Mouse (Mus musculus): ENCODE data around the gene Cyp4f39. TPM values are rescaled to one million over a fixed set of nuclear protein-coding genes. Genes with fewer than 3 reads are reported as not detected.
A peak's percentile ranks its signal among the peaks of the same experiment; 100 is the strongest.

The Cyp4f39 gene
- 0.28 and 0.40 TPM in 2 replicates for polyA plus RNA-seq (2015; fragmentation: Nextera tagmentation; extraction: Ambion mirVana)

DNA sequence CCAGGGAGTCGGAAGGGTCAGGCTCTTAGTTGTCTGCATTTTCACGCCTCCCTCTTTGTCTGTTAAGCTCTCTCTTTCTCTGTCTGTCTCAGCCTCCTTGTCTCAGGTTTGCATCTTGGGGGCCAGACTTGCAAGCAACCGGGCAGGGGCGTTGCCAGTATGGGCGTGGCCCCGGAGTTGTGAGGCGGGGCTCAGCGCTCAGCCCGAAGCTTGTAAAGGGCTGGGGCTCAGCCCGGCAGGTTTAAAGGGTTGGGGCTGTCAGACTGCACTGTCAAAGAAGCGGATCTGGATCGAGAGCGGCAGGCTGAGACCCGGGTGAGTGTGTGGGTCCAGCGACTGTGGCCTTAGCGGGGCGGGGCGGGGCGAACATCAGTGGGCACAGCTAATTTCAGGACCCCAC is at the start of gene Cyp4f39:
Gene Cyp4f39 (plus strand): TSS at position 242 of the 400 bp plus-strand sequence.
- WGBS, result 0% methylated on average over 19 of the region's 19 CpGs

DNA sequence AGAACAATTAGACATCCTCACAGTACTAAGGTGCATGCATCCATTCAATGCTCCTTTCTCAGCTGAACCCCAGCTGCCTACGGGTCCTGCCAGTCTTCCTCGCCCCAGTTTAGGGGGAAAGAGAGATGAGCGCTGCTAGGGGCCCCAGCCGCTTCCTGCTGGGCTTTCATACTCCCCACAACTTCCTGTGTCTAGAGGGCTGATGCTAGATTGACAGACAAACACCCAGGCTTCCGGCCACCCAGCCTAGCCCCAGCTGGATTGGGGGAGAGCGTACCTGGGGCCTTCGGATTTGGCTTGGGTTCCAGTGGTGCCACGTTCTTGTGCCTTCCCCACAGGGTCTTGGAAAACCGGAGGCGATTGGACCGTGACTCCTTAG is 49.8 kb upstream of the Cyp4f39 start:
- Histone ChIP-seq H3K4me2 (ENCODE audit: low read length) (no peak overlapping the region), H3K9ac (replicated peaks; ENCODE audit: low read depth, low read length) (no peak overlapping the region), H3K27ac (ENCODE audit: low read length) (no peak overlapping the region), H3K4me3 (replicated peaks; ENCODE audit: low read length) (no peak overlapping the region), H3K27me3 (replicated peaks; ENCODE audit: control insufficient read depth, insufficient read depth, low read length) (peaks cover 14% of the 10 kb centered on the region), H3K9me3 (ENCODE audit: control insufficient read depth, low read length) (no peaks in the 10 kb centered on the region), H3K36me3 (ENCODE audit: control insufficient read depth, insufficient read depth) (no peaks in the 10 kb centered on the region), H3K4me1 (replicated peaks; ENCODE audit: control insufficient read depth, insufficient read depth, low read length) (no peaks in the 10 kb centered on the region)
- no peak for ATAC-seq
- 70% methylated on average over 11 of the region's 11 CpGs for WGBS

More for the DNA sequence above, at the start of gene Cyp4f39:
- Histone ChIP-seq H3K27ac (ENCODE audit: low read length) (no peak within 1 kb of the TSS), H3K4me1 (replicated peaks; ENCODE audit: control insufficient read depth, insufficient read depth, low read length) (peaks cover 6% of the 10 kb centered on the region; the same call in 1 of the 2 replicates), H3K9ac (replicated peaks; ENCODE audit: low read depth, low read length) (0 out of 2 replicates have a peak within 1 kb of the TSS, but pooled peaks have one; percentile 19), H3K9me3 (ENCODE audit: control insufficient read depth, low read length) (no peaks in the 10 kb centered on the region), H3K27me3 (replicated peaks; ENCODE audit: control insufficient read depth, insufficient read depth, low read length) (peaks cover 10% of the 10 kb centered on the region), H3K4me2 (ENCODE audit: low read length) (peak within 1 kb of the TSS; percentile 50), H3K36me3 (ENCODE audit: control insufficient read depth, insufficient read depth) (no peaks in the 10 kb centered on the region), H3K4me3 (replicated peaks; ENCODE audit: low read length) (peak within 1 kb of the TSS; percentile 27)
- ATAC-seq, result no peak

DNA sequence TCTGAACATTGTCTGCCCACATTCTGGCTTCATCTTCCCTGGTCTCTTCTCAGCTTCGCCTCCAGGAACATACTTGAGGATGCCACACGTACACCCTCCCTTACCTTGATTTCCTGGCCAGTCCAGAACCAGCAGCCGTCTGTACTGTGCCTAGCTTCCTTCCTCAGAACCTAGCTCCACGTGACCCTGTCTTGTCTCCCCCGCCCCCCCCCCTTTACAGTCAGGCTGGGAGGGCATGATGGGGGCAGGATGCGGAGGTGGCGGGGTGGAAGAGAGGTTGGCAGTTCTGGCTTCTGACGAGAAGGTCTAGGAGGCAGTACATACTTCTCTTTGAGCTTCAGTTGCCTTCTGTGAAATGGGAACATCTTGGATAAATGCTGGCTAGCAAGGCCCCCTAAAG is 49.1 kb upstream of the Cyp4f39 start, which contains the start of gene Rasal3:
Gene Rasal3 (minus strand): TSS at position 167 of the 400 bp plus-strand sequence.
- no peak within 1 kb of the TSS for H3K4me3 ChIP-seq (replicated peaks; ENCODE audit: low read length)
- H3K4me1 ChIP-seq (replicated peaks; ENCODE audit: control insufficient read depth, insufficient read depth, low read length), result no peaks in the 10 kb centered on the region
- WGBS, result 85% methylated on average over 8 of the region's 8 CpGs
- H3K36me3 ChIP-seq (ENCODE audit: control insufficient read depth, insufficient read depth), result no peaks in the 10 kb centered on the region
- H3K27ac ChIP-seq (ENCODE audit: low read length), result no peak within 1 kb of the TSS
- no peak within 1 kb of the TSS for H3K9ac ChIP-seq (replicated peaks; ENCODE audit: low read depth, low read length)
- H3K27me3 ChIP-seq (replicated peaks; ENCODE audit: control insufficient read depth, insufficient read depth, low read length), result peaks cover 7% of the 10 kb centered on the region; the same call in 1 of the 2 replicates
- H3K9me3 ChIP-seq (ENCODE audit: control insufficient read depth, low read length), result no peaks in the 10 kb centered on the region
- H3K4me2 ChIP-seq (ENCODE audit: low read length), result no peak within 1 kb of the TSS
- ATAC-seq, result no peak

DNA sequence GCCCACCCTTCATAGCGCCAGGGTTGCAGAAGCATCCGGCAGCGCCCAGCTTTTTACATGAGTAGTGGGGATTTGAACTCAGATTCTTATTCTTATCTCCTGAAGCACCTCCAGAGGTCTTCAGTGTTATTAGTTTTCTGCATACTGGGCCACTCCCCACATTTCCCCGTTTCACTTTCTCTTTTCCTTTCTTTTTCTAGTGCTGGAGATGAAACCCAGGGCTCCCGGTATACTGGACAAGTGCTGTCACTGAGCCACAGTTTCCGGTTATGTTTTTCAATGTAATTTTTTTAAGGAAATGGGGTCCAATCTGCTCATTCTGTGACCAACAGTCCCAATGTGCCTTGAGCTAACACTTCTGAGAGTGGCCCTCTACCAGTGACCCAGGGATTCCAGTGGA is 40.6 kb upstream of the Cyp4f39 start:
- H3K4me3 ChIP-seq (replicated peaks; ENCODE audit: low read length), result no peak overlapping the region
- 0 out of 2 replicates have a peak, but pooled peaks cover 3% of the 10 kb centered on the region for H3K27me3 ChIP-seq (replicated peaks; ENCODE audit: control insufficient read depth, insufficient read depth, low read length)
- no peak overlapping the region for H3K27ac ChIP-seq (ENCODE audit: low read length)
- no peak for ATAC-seq
- no peaks in the 10 kb centered on the region for H3K4me1 ChIP-seq (replicated peaks; ENCODE audit: control insufficient read depth, insufficient read depth, low read length)
- 88% methylated on average over 6 of the region's 6 CpGs for WGBS
- H3K4me2 ChIP-seq (ENCODE audit: low read length), result no peak overlapping the region
- H3K36me3 ChIP-seq (ENCODE audit: control insufficient read depth, insufficient read depth), result no peaks in the 10 kb centered on the region
- no peaks in the 10 kb centered on the region for H3K9me3 ChIP-seq (ENCODE audit: control insufficient read depth, low read length)
- no peak overlapping the region for H3K9ac ChIP-seq (replicated peaks; ENCODE audit: low read depth, low read length)

DNA sequence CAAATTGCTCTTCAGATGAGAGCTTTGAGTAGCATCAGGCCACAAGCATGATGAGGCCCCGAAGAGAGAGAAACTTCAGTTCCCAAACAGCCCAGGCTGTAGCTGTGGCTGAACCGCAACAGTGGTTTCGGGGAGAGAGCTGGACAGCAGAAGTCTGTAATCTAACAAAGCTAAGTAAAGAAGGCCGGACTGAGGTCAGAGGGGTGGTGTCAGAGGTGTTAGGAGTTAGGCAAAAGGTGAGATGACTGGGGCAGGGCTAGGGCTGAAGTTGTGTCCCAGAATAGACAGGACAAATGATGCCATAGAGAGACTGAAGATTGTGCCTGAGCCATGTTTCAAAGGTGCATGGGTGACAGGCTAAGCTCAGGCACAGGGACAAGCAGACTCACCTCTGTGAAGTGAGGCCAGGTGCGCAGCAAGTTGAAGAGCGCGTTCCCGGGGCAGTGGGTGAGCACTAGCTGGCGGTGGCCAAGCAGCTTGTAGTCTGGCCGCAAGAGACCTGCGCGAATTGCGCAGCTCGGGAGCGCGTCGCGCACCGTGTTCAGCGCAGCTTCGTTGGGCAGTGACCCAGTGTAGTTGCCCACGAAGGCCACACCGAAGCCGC is 37.0 kb upstream of the Cyp4f39 start:
- Histone ChIP-seq H3K27ac (ENCODE audit: low read length) (no peak overlapping the region), H3K4me1 (replicated peaks; ENCODE audit: control insufficient read depth, insufficient read depth, low read length) (no peaks in the 10 kb centered on the region), H3K4me3 (replicated peaks; ENCODE audit: low read length) (no peak overlapping the region), H3K4me2 (ENCODE audit: low read length) (no peak overlapping the region), H3K9ac (replicated peaks; ENCODE audit: low read depth, low read length) (no peak overlapping the region), H3K9me3 (ENCODE audit: control insufficient read depth, low read length) (no peaks in the 10 kb centered on the region), H3K36me3 (ENCODE audit: control insufficient read depth, insufficient read depth) (no peaks in the 10 kb centered on the region), H3K27me3 (replicated peaks; ENCODE audit: control insufficient read depth, insufficient read depth, low read length) (0 out of 2 replicates have a peak, but pooled peaks cover 3% of the 10 kb centered on the region)
- ATAC-seq, result no peak
- 54% methylated on average over 24 of the region's 24 CpGs for WGBS

DNA sequence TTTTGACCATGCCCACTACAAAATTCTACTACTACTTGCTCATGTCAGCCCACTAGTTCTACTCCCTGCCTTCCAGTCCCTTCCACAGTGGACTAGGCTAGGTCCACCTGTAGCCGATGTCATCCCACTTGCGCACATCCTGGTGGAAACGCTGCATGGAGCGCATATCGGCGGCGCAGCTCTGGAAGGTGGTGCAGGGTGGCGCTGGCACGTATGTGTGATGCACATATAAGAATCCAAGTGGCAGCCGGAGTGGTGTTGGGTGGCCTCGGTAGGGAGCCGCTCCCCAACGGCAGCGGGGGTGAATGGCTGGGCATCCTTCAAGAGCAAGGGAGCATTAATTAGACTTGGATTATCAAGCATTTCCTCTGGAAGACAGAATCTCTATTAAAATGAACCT is 35.8 kb upstream of the Cyp4f39 start:
- Histone ChIP-seq H3K4me1 (replicated peaks; ENCODE audit: control insufficient read depth, insufficient read depth, low read length) (no peaks in the 10 kb centered on the region), H3K27me3 (replicated peaks; ENCODE audit: control insufficient read depth, insufficient read depth, low read length) (0 out of 2 replicates have a peak, but pooled peaks cover 3% of the 10 kb centered on the region), H3K36me3 (ENCODE audit: control insufficient read depth, insufficient read depth) (no peaks in the 10 kb centered on the region), H3K9me3 (ENCODE audit: control insufficient read depth, low read length) (no peaks in the 10 kb centered on the region), H3K4me2 (ENCODE audit: low read length) (no peak overlapping the region), H3K4me3 (replicated peaks; ENCODE audit: low read length) (no peak overlapping the region), H3K9ac (replicated peaks; ENCODE audit: low read depth, low read length) (no peak overlapping the region), H3K27ac (ENCODE audit: low read length) (no peak overlapping the region)
- no peak for ATAC-seq
- WGBS, result 94% methylated on average over 14 of the region's 14 CpGs

DNA sequence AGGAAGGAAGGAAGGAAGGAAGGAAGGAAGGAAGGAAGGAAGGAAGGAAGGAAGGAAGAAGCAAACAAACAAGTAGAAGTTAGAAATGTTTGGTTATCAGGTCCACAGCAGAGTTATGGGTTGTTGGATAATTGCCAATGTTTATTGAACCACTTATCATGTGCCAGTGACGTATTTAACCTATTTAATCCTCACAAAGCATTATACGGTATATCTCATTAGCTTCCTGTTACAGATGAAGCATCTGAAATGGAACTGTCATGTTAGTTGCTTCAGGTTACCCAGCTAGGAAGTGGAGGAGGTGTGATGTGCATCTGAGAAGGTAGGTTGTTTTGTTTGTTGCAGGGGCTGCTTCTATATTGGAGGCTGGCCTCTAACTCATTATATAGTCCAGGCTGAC is 32.5 kb upstream of the Cyp4f39 start:
- ATAC-seq, result no peak
- Histone ChIP-seq H3K4me2 (ENCODE audit: low read length) (no peak overlapping the region), H3K9me3 (ENCODE audit: control insufficient read depth, low read length) (no peaks in the 10 kb centered on the region), H3K27ac (ENCODE audit: low read length) (no peak overlapping the region), H3K36me3 (ENCODE audit: control insufficient read depth, insufficient read depth) (no peaks in the 10 kb centered on the region), H3K4me1 (replicated peaks; ENCODE audit: control insufficient read depth, insufficient read depth, low read length) (no peaks in the 10 kb centered on the region), H3K4me3 (replicated peaks; ENCODE audit: low read length) (no peak overlapping the region), H3K9ac (replicated peaks; ENCODE audit: low read depth, low read length) (no peak overlapping the region), H3K27me3 (replicated peaks; ENCODE audit: control insufficient read depth, insufficient read depth, low read length) (0 out of 2 replicates have a peak, but pooled peaks cover 3% of the 10 kb centered on the region)
- 70% methylated on average over 2 of the region's 2 CpGs for WGBS

DNA sequence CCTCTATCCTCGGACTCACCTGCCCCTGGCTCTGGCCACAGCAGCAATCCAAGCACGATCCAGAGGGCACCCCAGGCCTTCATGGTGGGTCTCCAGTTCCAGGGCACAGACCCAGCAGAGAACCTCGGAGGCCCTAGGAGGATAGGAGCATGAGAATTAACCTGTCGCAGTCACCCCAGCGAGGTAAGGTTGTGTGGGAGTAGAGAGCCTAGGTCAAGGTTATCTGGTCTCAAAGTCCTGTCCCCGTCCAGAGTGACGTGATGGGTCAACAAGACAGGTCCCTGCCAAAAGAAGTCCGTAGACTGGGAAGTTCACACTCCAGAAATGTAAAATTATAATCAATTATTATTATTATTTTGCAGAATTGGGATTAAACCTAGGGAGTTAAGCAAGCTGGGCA is 31.7 kb upstream of the Cyp4f39 start:
- no peak overlapping the region for H3K4me2 ChIP-seq (ENCODE audit: low read length)
- ATAC-seq, result no peak
- no peaks in the 10 kb centered on the region for H3K4me1 ChIP-seq (replicated peaks; ENCODE audit: control insufficient read depth, insufficient read depth, low read length)
- no peak overlapping the region for H3K9ac ChIP-seq (replicated peaks; ENCODE audit: low read depth, low read length)
- H3K9me3 ChIP-seq (ENCODE audit: control insufficient read depth, low read length), result no peaks in the 10 kb centered on the region
- 0 out of 2 replicates have a peak, but pooled peaks cover 3% of the 10 kb centered on the region for H3K27me3 ChIP-seq (replicated peaks; ENCODE audit: control insufficient read depth, insufficient read depth, low read length)
- WGBS, result 82% methylated on average over 8 of the region's 8 CpGs
- H3K27ac ChIP-seq (ENCODE audit: low read length), result no peak overlapping the region
- H3K4me3 ChIP-seq (replicated peaks; ENCODE audit: low read length), result no peak overlapping the region
- H3K36me3 ChIP-seq (ENCODE audit: control insufficient read depth, insufficient read depth), result no peaks in the 10 kb centered on the region

DNA sequence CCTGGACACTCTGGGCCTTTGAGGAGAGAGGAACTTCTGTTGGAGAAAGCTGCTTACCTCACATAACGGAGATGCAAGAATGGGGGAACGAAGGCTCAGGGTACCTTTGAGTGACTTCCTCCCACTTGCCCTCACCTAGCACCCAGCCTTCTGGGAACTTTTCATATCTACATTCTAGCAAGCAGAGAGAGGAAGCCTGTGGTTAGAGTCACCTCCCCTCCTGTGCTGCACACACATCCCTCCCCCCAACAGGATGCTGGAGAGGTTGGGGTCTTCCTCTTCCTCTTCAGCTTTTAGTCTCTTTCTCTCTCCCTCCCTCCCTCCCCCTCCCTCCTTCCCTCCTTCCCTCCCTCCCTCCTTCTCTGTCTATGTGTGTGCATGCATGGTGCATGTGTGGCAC is 28.5 kb upstream of the Cyp4f39 start, which contains the start of gene Pglyrp2:
Gene Pglyrp2 (minus strand): TSS at position 134 of the 400 bp plus-strand sequence.
- WGBS, result 87% methylated on average over 2 of the region's 2 CpGs
- Histone ChIP-seq H3K4me1 (replicated peaks; ENCODE audit: control insufficient read depth, insufficient read depth, low read length) (no peaks in the 10 kb centered on the region), H3K9me3 (ENCODE audit: control insufficient read depth, low read length) (no peaks in the 10 kb centered on the region), H3K36me3 (ENCODE audit: control insufficient read depth, insufficient read depth) (no peaks in the 10 kb centered on the region), H3K27ac (ENCODE audit: low read length) (no peak within 1 kb of the TSS), H3K4me3 (replicated peaks; ENCODE audit: low read length) (no peak within 1 kb of the TSS), H3K27me3 (replicated peaks; ENCODE audit: control insufficient read depth, insufficient read depth, low read length) (no peaks in the 10 kb centered on the region), H3K9ac (replicated peaks; ENCODE audit: low read depth, low read length) (no peak within 1 kb of the TSS), H3K4me2 (ENCODE audit: low read length) (no peak within 1 kb of the TSS)
- no peak for ATAC-seq

Measured in forebrain, embryonic 16.5 days (tissue).